Mouse (Mus musculus) stomach, postnatal 0 days (tissue): ENCODE results near the gene Foxp1. TPM values are rescaled to one million over a fixed set of nuclear protein-coding genes. Genes with fewer than 3 reads are reported as not detected.

Experiments
- ATAC-seq: fragments of 200-750 bp; cut with Nextera tagmentation; 2 replicates; pipeline ENCODE4 v1.8.0; 2017; ENCODE audit not compliant: low FRiP score, low TSS enrichment
- DNase-seq: peaks from one replicate; pipeline ENCODE4 v3.0.0-alpha.2; 2016; ENCODE audit warnings: low spot score
- H3K27ac ChIP-seq: fragments of 300-500 bp; sonication (generic); replicated peaks from 2 replicates; pipeline ENCODE4 v1.5.1; 2014; ENCODE audit warnings: mild to moderate bottlenecking, control low read depth
- H3K27me3 ChIP-seq: fragments of 300-500 bp; sonication (generic); 2 replicates; pipeline ENCODE4 v1.6.1; 2014; ENCODE audit warnings: low read length; ENCODE audit not compliant: control insufficient read depth, insufficient read depth
- H3K36me3 ChIP-seq: fragments of 300-500 bp; sonication (generic); 2 replicates; pipeline ENCODE4 v1.6.1; 2014; ENCODE audit warnings: low read length, mixed read lengths; ENCODE audit not compliant: control insufficient read depth, insufficient read depth
- H3K4me1 ChIP-seq: fragments of 300-500 bp; sonication (generic); replicated peaks from 2 replicates; pipeline ENCODE4 v1.6.1; 2014; ENCODE audit warnings: antibody characterized with exemption; ENCODE audit not compliant: control insufficient read depth, insufficient read depth
- H3K4me2 ChIP-seq: fragments of 300-500 bp; sonication (generic); replicated peaks from 2 replicates; pipeline ENCODE4 v1.6.1; 2014; ENCODE audit warnings: low read depth, mild to moderate bottlenecking, control low read depth, moderate library complexity
- H3K4me3 ChIP-seq: fragments of 300-500 bp; sonication (generic); 2 replicates; pipeline ENCODE4 v1.5.1; 2014; ENCODE audit warnings: low read depth, low read length, control low read depth
- H3K9ac ChIP-seq: fragments of 300-500 bp; sonication (generic); 2 replicates; pipeline ENCODE4 v1.6.1; 2014; ENCODE audit warnings: mild to moderate bottlenecking, low read length, control low read depth, mixed read lengths
- H3K9me3 ChIP-seq: fragments of 300-500 bp; sonication (generic); 2 replicates; pipeline ENCODE4 v1.6.1; 2016; ENCODE audit warnings: low read length; ENCODE audit not compliant: control insufficient read depth
- CTCF ChIP-seq: IDR thresholded peaks from 2 replicates; pipeline ENCODE4 v1.5.1; 2016; ENCODE audit warnings: antibody characterized with exemption, low read depth, mild to moderate bottlenecking, moderate library complexity
- EP300 ChIP-seq: optimal IDR thresholded peaks from 2 replicates; pipeline ENCODE3; 2016; ENCODE audit warnings: antibody characterized with exemption
- WGBS: fragments of 180-500 bp; shearing (Covaris S2); extraction: QIAGEN DNeasy Blood & Tissue Kit; methylation state at CpG from one replicate; pipeline ENCODE4 v1.1.7; 2014; 5-methylcytosine and 5-hydroxymethylcytosine counted together
- polyA plus RNA-seq: library from polyadenylated mRNA; unstranded; fragments of >200 nt; fragmentation: Nextera tagmentation; extraction: Ambion mirVana; gene quantifications from 2 replicates; pipeline ENCODE4 v1.2.1, GENCODE M21; 2015

Gene Foxp1
- polyA plus RNA-seq, 1 experiment from 2014 or later: 68.9 TPM

DNA sequence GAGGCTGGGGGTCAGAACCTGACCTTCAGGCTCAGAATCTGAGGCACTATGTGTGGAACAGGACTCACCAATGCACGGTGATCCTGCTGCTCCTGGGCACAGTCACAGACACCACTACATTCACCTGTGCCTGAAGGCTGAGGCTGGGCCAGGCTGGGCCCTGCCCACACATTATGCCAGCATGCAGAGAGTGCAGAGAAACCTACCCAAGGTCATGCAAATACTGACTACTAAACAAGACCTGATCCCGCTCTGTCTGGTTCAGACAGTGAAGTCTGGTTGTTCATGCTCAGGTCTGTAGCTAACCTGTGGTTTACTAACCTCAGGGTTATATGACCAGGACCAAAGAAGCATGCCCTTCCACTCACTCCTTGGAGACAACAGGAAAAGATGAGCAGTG lies 19.8 kb downstream of the Foxp1 start:
- no peaks in the 10 kb centered on the region for H3K9me3 ChIP-seq
- no peak overlapping the region for H3K9ac ChIP-seq
- no peaks in the 10 kb centered on the region for H3K27me3 ChIP-seq
- TF ChIP-seq CTCF (no peak), EP300 (no peak)
- H3K27ac ChIP-seq: no peak overlapping the region
- ATAC-seq (peak; percentile 35; the same call in 1 of the 2 replicates), DNase-seq (no peak)
- no peak overlapping the region for H3K4me2 ChIP-seq
- peaks cover 4% of the 10 kb centered on the region; the same call in 1 of the 2 replicates for H3K36me3 ChIP-seq
- 72% methylated on average over 2 of the region's 2 CpGs for WGBS
- no peak overlapping the region for H3K4me3 ChIP-seq
- no peaks in the 10 kb centered on the region for H3K4me1 ChIP-seq

DNA sequence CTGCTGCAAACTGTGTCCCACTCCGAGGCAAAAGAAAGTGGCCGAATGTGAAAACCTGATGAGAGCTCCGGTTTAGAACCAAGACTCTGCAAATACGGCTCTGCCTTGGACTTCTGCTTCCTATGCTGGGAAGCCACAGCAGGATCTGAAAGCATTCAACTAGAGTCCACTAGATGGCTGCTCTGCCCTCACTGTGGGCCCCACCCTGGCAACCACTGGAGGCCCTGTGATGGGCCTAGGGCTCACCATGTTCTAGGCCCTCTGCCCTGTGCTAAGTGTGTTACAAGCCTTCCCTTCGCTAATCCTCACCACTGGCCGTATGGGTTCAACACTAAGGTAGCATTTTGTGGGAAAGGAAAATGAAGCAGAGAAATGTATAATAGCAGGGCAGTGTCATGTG lies 20.2 kb downstream of the Foxp1 start:
- peaks cover 4% of the 10 kb centered on the region; the same call in 1 of the 2 replicates for H3K36me3 ChIP-seq
- no peak overlapping the region for H3K4me2 ChIP-seq
- no peak overlapping the region for H3K9ac ChIP-seq
- 88% methylated on average over 6 of the region's 6 CpGs for WGBS
- no peak overlapping the region for H3K4me3 ChIP-seq
- H3K27ac ChIP-seq: no peak overlapping the region
- no peaks in the 10 kb centered on the region for H3K9me3 ChIP-seq
- ATAC-seq (0 out of 2 replicates have a peak, but pooled peaks have one; percentile 18), DNase-seq (no peak)
- 0 out of 2 replicates have a peak, but pooled peaks have one; percentile 22 for TF ChIP-seq CTCF
- no peak for TF ChIP-seq EP300
- H3K4me1 ChIP-seq: no peaks in the 10 kb centered on the region
- no peaks in the 10 kb centered on the region for H3K27me3 ChIP-seq

DNA sequence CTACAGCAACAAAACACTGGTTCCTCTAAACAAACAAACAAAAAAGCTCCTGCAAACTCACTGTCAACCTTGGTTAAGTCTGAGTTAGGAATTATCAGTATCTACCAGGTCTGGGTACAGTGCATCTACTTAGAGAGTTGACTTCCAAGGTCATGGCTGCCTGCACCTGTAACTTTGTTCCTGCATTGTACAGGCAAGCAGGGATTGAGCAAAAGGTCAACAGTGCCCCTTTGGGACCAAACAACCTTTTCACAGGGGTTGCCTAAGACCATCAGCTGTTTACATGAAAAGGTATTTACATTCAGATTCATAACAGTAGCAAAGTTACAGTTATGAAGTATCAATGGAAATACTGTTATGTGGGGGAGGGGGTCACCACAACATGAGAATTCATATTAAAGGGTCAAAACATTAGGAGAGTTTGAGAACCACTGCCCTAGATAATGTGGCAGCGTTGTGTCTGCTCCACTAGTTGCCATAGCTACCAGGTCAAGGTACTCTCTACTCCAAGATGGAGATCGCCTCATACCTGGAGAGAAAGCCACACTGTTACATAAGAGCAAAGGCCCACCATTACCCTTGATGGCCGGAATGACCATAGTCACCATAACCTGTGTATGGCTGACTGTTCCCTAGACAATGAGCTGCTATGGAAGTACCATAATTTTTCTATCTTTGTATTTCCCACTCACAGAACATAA lies 21.8 kb downstream of the Foxp1 start:
- H3K4me2 ChIP-seq: no peak overlapping the region
- no peak overlapping the region for H3K4me3 ChIP-seq
- WGBS: 84% methylated on average over 3 of the region's 3 CpGs
- no peaks in the 10 kb centered on the region for H3K27me3 ChIP-seq
- no peaks in the 10 kb centered on the region for H3K4me1 ChIP-seq
- no peak overlapping the region for H3K27ac ChIP-seq
- no peaks in the 10 kb centered on the region for H3K9me3 ChIP-seq
- ATAC-seq (no peak), DNase-seq (no peak)
- no peak overlapping the region for H3K9ac ChIP-seq
- peaks cover 4% of the 10 kb centered on the region; the same call in 1 of the 2 replicates for H3K36me3 ChIP-seq
- TF ChIP-seq EP300 (no peak), CTCF (no peak)

DNA sequence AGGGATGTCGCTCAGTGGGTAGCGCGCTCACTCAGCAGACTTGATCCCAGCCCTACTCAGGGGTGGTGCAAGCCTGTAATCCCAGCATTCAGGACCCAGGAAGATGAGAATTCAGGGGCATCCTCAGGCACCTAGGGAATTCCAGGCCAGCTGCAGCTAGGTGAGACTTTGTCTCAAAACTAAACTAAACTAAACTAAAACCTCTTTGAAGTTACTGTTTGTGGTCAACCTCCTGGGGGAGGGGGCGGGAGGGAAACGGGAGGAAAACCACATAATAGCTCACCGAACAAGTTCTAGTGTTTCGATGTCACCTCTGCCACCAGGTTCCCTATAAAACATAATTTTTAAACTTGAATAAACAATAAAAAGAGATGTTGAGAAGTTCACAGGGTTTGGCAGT lies 24.4 kb downstream of the Foxp1 start:
- Histone ChIP-seq H3K27me3 (no peaks in the 10 kb centered on the region), H3K9me3 (no peaks in the 10 kb centered on the region)
- 75% methylated on average over 7 of the region's 7 CpGs for WGBS

GRCm38 (mm10) chr6:99496114-99496513 lies 26.4 kb downstream of the Foxp1 start:
- Histone ChIP-seq H3K9me3 (no peaks in the 10 kb centered on the region), H3K27me3 (no peaks in the 10 kb centered on the region), H3K27ac (no peak overlapping the region), H3K9ac (no peak overlapping the region), H3K36me3 (no peaks in the 10 kb centered on the region), H3K4me2 (0 out of 2 replicates have a peak overlapping the region, but pooled peaks have one; percentile 5), H3K4me3 (no peak overlapping the region), H3K4me1 (no peaks in the 10 kb centered on the region)
- WGBS: 37% methylated on average over 5 of the region's 5 CpGs
- TF ChIP-seq EP300 (no peak), CTCF (no peak)
- DNase-seq (peak; percentile 48), ATAC-seq (peak; percentile 88)

More for the DNA sequence above, 24.4 kb downstream of the Foxp1 start:
- DNase-seq (no peak), ATAC-seq (no peak)
- no peak overlapping the region for H3K9ac ChIP-seq
- TF ChIP-seq CTCF: no peak
- no peak for TF ChIP-seq EP300
- no peak overlapping the region for H3K4me3 ChIP-seq
- no peaks in the 10 kb centered on the region for H3K4me1 ChIP-seq
- H3K4me2 ChIP-seq: no peak overlapping the region
- H3K27ac ChIP-seq: 0 out of 2 replicates have a peak overlapping the region, but pooled peaks have one; percentile 18
- no peaks in the 10 kb centered on the region; the same call in 1 of the 2 replicates for H3K36me3 ChIP-seq

DNA sequence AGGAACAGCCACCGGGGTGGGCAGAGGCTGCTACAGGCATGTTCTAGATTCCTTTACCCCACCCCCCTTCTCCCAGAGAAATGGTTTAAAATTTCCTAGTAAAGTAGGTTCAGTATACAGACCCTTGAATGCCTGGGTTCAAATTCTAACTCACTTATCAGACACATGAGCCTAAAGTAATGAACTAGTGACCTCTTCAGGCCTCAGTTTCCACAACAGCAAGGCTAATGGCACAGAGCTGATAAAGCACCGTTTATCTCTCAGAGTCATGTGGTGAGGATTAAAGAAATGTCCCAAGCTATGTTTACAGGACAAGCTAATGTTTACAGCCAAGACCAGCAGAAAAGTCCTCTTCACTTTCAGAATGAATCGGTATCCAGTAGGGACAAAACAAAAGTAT lies 29.6 kb downstream of the Foxp1 start:
- Histone ChIP-seq H3K36me3 (no peaks in the 10 kb centered on the region), H3K4me3 (no peak overlapping the region), H3K4me1 (0 out of 2 replicates have a peak, but pooled peaks cover 2% of the 10 kb centered on the region), H3K9ac (no peak overlapping the region), H3K27ac (no peak overlapping the region), H3K4me2 (no peak overlapping the region), H3K9me3 (no peaks in the 10 kb centered on the region), H3K27me3 (no peaks in the 10 kb centered on the region)
- DNase-seq: no peak
- ATAC-seq: no peak
- TF ChIP-seq CTCF: peak; percentile 44
- no peak for TF ChIP-seq EP300
- 15% methylated on average over 3 of the region's 3 CpGs for WGBS
